Mouse (Mus musculus): ENCODE measurements around the gene Vwf.

The Vwf gene

GRCm38 (mm10) chr6:125586042-125586566, 39.5 kb downstream of the Vwf start:
- no peak for DNase-seq (ENCODE audit: low spot score in 2 of 2)

- no peak for DNase-seq (ENCODE audit: low spot score in 2 of 2)
Observed at GRCm38 (mm10) chr6:125588241-125588640, 41.7 kb downstream of the Vwf start.

GRCm38 (mm10) chr6:125589075-125589474, 42.5 kb downstream of the Vwf start:
- DNase-seq (ENCODE audit: low spot score in 2 of 2) = no peak

- no peak for DNase-seq (ENCODE audit: low spot score in 2 of 2)
Observed at GRCm38 (mm10) chr6:125590056-125590455, 43.5 kb downstream of the Vwf start.

GRCm38 (mm10) chr6:125590471-125590870, 43.9 kb downstream of the Vwf start:
- no peak for DNase-seq (ENCODE audit: low spot score in 2 of 2)

GRCm38 (mm10) chr6:125591652-125592385, 45.2 kb downstream of the Vwf start:
- DNase-seq (ENCODE audit: low spot score in 2 of 2) = no peak

- no peak for DNase-seq (ENCODE audit: low spot score in 2 of 2)
Observed at GRCm38 (mm10) chr6:125592536-125592935, 46.0 kb downstream of the Vwf start.

GRCm38 (mm10) chr6:125594311-125594710, 47.7 kb downstream of the Vwf start:
- DNase-seq (ENCODE audit: low spot score in 2 of 2) = no peak

GRCm38 (mm10) chr6:125594825-125595224, 48.3 kb downstream of the Vwf start:
- DNase-seq (ENCODE audit: low spot score in 2 of 2) = no peak

GRCm38 (mm10) chr6:125596701-125597318, 50.2 kb downstream of the Vwf start:
- no peak for DNase-seq (ENCODE audit: low spot score in 2 of 2)

- no peak for DNase-seq (ENCODE audit: low spot score in 2 of 2)
Observed at GRCm38 (mm10) chr6:125597716-125598115, 51.1 kb downstream of the Vwf start.

- peak in 1 of 2 experiments; percentile 49 for DNase-seq (ENCODE audit: low spot score in 2 of 2)
Observed at GRCm38 (mm10) chr6:125600036-125600558, 53.5 kb downstream of the Vwf start.

- no peak for DNase-seq (ENCODE audit: low spot score in 2 of 2)
Observed at GRCm38 (mm10) chr6:125600669-125601068, 54.1 kb downstream of the Vwf start.

GRCm38 (mm10) chr6:125601190-125601589, 54.6 kb downstream of the Vwf start:
- no peak for DNase-seq (ENCODE audit: low spot score in 2 of 2)

- no peak for DNase-seq (ENCODE audit: low spot score in 2 of 2)
Observed at GRCm38 (mm10) chr6:125601748-125602147, 55.2 kb downstream of the Vwf start.

GRCm38 (mm10) chr6:125602354-125602753, 55.8 kb downstream of the Vwf start:
- no peak for DNase-seq (ENCODE audit: low spot score in 2 of 2)

GRCm38 (mm10) chr6:125603234-125603633, 56.7 kb downstream of the Vwf start:
- DNase-seq (ENCODE audit: low spot score in 2 of 2) = peak; percentile 22 to 30

- DNase-seq (ENCODE audit: low spot score in 2 of 2) = no peak
Observed at GRCm38 (mm10) chr6:125603678-125604462, 57.3 kb downstream of the Vwf start.

- peak; percentile 46 to 62 for DNase-seq (ENCODE audit: low spot score in 2 of 2)
Observed at GRCm38 (mm10) chr6:125604463-125605191, 58.1 kb downstream of the Vwf start.

GRCm38 (mm10) chr6:125609025-125609424, 62.5 kb downstream of the Vwf start:
- DNase-seq (ENCODE audit: low spot score in 2 of 2) = no peak

- no peak for DNase-seq (ENCODE audit: low spot score in 2 of 2)
Observed at GRCm38 (mm10) chr6:125617855-125618254, 71.3 kb downstream of the Vwf start.
